Mouse (Mus musculus) lung, postnatal 0 days (tissue): ENCODE measurements at regions not wholly inside any gene's neighbourhood (a gene's known extent, or its start where the extent isn't known, plus 50 kb on each side); places are given as distances from the start of the nearest gene placed in this dataset.

ENCODE experiments used
- CTCF ChIP-seq: IDR thresholded peaks from 2 replicates; pipeline ENCODE4 v1.5.1; 2016; ENCODE audit warnings: antibody characterized with exemption, mild to moderate bottlenecking
- EP300 ChIP-seq: IDR thresholded peaks from 2 replicates; pipeline ENCODE4 v1.6.1; 2016; ENCODE audit warnings: antibody characterized with exemption, mild to moderate bottlenecking, control low read depth

GRCm38 (mm10) chr14:102922496-102922993 is 59.9 kb downstream of the Kctd12 start:
- TF ChIP-seq CTCF (no peak), EP300 (no peak)
